Mouse (Mus musculus): ENCODE data around the gene Ubac2. TPM values are rescaled to one million over a fixed set of nuclear protein-coding genes. Genes with fewer than 3 reads are reported as not detected.
"Not testable (repeated sequence)": the region's sequence is repeated elsewhere in the genome, so short reads cannot be mapped to it uniquely, and the experiment has no call there.

Gene Ubac2
- polyA plus RNA-seq, 1 experiment from 2014 or later = 69.4 TPM

GRCm38 (mm10) chr14:121873646-121874045 is 4.8 kb upstream of the Ubac2 start:
- H3K27me3 ChIP-seq (ENCODE audit: insufficient read depth, poor library complexity, severe bottlenecking) = 0 out of 2 replicates have a peak, but pooled peaks cover 4% of the 10 kb centered on the region
- no peak for DNase-seq (ENCODE audit: low spot score)
- WGBS = 92% methylated on average over 4 of the region's 4 CpGs
- H3K4me3 ChIP-seq = no peak overlapping the region
- no peaks in the 10 kb centered on the region for H3K9me3 ChIP-seq
- H3K27ac ChIP-seq = no peak overlapping the region
- H3K36me3 ChIP-seq = no peaks in the 10 kb centered on the region
- peaks cover 5% of the 10 kb centered on the region for H3K4me1 ChIP-seq (replicated peaks)

GRCm38 (mm10) chr14:121876190-121876589 is 2.2 kb upstream of the Ubac2 start:
- not testable (repeated sequence) for H3K4me3 ChIP-seq; H3K9me3 ChIP-seq; H3K27ac ChIP-seq; H3K36me3 ChIP-seq; DNase-seq (ENCODE audit: low spot score); H3K27me3 ChIP-seq (ENCODE audit: insufficient read depth, poor library complexity, severe bottlenecking)
- H3K4me1 ChIP-seq (replicated peaks) = peaks cover 28% of the 10 kb centered on the region
- 69% methylated on average over 2 of the region's 2 CpGs for WGBS

GRCm38 (mm10) chr14:121876860-121877259 is 1.6 kb upstream of the Ubac2 start:
- H3K4me1 ChIP-seq (replicated peaks) = peaks cover 29% of the 10 kb centered on the region
- H3K27ac ChIP-seq = no peak overlapping the region
- WGBS = 92% methylated on average over 2 of the region's 2 CpGs
- H3K4me3 ChIP-seq = no peak overlapping the region
- 0 out of 2 replicates have a peak, but pooled peaks cover 4% of the 10 kb centered on the region for H3K27me3 ChIP-seq (ENCODE audit: insufficient read depth, poor library complexity, severe bottlenecking)
- H3K36me3 ChIP-seq = no peaks in the 10 kb centered on the region; the same call in 1 of the 2 replicates
- no peaks in the 10 kb centered on the region for H3K9me3 ChIP-seq
- DNase-seq (ENCODE audit: low spot score) = no peak

GRCm38 (mm10) chr14:121877640-121878039 is 780 bp upstream of the Ubac2 start:
- Histone ChIP-seq H3K36me3 (peaks cover 4% of the 10 kb centered on the region; the same call in 1 of the 2 replicates), H3K9me3 (no peaks in the 10 kb centered on the region), H3K4me1 (replicated peaks) (peaks cover 29% of the 10 kb centered on the region), H3K27ac (peak overlapping the region; percentile 95), H3K27me3 (ENCODE audit: insufficient read depth, poor library complexity, severe bottlenecking) (0 out of 2 replicates have a peak, but pooled peaks cover 4% of the 10 kb centered on the region), H3K4me3 (peak overlapping the region; percentile 96)
- DNase-seq (ENCODE audit: low spot score) = no peak
- 36% methylated on average over 8 of the region's 8 CpGs for WGBS

GRCm38 (mm10) chr14:121878859-121879206 is 413 bp downstream of the Ubac2 start:
- H3K4me1 ChIP-seq (replicated peaks) = peaks cover 29% of the 10 kb centered on the region
- DNase-seq (ENCODE audit: low spot score) = no peak
- under 1% methylated on average over 27 of the region's 27 CpGs for WGBS
- peaks cover 4% of the 10 kb centered on the region; the same call in 1 of the 2 replicates for H3K36me3 ChIP-seq
- peak overlapping the region; percentile 95 for H3K27ac ChIP-seq
- H3K27me3 ChIP-seq (ENCODE audit: insufficient read depth, poor library complexity, severe bottlenecking) = no peaks in the 10 kb centered on the region
- peak overlapping the region; percentile 96 for H3K4me3 ChIP-seq
- H3K9me3 ChIP-seq = no peaks in the 10 kb centered on the region

- Histone ChIP-seq H3K27ac (peak overlapping the region; percentile 95), H3K36me3 (peaks cover 4% of the 10 kb centered on the region; the same call in 1 of the 2 replicates), H3K9me3 (no peaks in the 10 kb centered on the region), H3K27me3 (ENCODE audit: insufficient read depth, poor library complexity, severe bottlenecking) (no peaks in the 10 kb centered on the region), H3K4me1 (replicated peaks) (peaks cover 29% of the 10 kb centered on the region), H3K4me3 (peak overlapping the region; percentile 96)
- peak; percentile 4 for DNase-seq (ENCODE audit: low spot score)
- 25% methylated on average over 16 of the region's 16 CpGs for WGBS
Observed at GRCm38 (mm10) chr14:121879266-121879840, 933 bp downstream of the Ubac2 start.

- peaks cover 29% of the 10 kb centered on the region for H3K4me1 ChIP-seq (replicated peaks)
Observed at GRCm38 (mm10) chr14:121881211-121881610, 2.8 kb downstream of the Ubac2 start.

GRCm38 (mm10) chr14:121884150-121884797 is 5.9 kb downstream of the Ubac2 start:
- H3K9me3 ChIP-seq = no peaks in the 10 kb centered on the region
- H3K27ac ChIP-seq = no peak overlapping the region
- no peaks in the 10 kb centered on the region for H3K27me3 ChIP-seq (ENCODE audit: insufficient read depth, poor library complexity, severe bottlenecking)
- WGBS = 85% methylated on average over 6 of the region's 6 CpGs
- peaks cover 27% of the 10 kb centered on the region for H3K36me3 ChIP-seq
- peaks cover 18% of the 10 kb centered on the region for H3K4me1 ChIP-seq (replicated peaks)
- H3K4me3 ChIP-seq = no peak overlapping the region
- DNase-seq (ENCODE audit: low spot score) = no peak

More at GRCm38 (mm10) chr14:121881211-121881610, 2.8 kb downstream of the Ubac2 start:
- no peaks in the 10 kb centered on the region for H3K9me3 ChIP-seq
- WGBS = 93% methylated on average over 7 of the region's 7 CpGs
- no peak overlapping the region for H3K4me3 ChIP-seq
- H3K27me3 ChIP-seq (ENCODE audit: insufficient read depth, poor library complexity, severe bottlenecking) = no peaks in the 10 kb centered on the region
- DNase-seq (ENCODE audit: low spot score) = no peak
- H3K27ac ChIP-seq = no peak overlapping the region
- H3K36me3 ChIP-seq = peaks cover 19% of the 10 kb centered on the region

- Histone ChIP-seq H3K4me1 (replicated peaks) (no peaks in the 10 kb centered on the region; the same call in 1 of the 2 replicates), H3K4me3 (no peak overlapping the region), H3K27ac (no peak overlapping the region), H3K9me3 (no peaks in the 10 kb centered on the region), H3K36me3 (peaks cover 9% of the 10 kb centered on the region), H3K27me3 (ENCODE audit: insufficient read depth, poor library complexity, severe bottlenecking) (no peaks in the 10 kb centered on the region)
- WGBS = 90% methylated on average over 6 of the region's 6 CpGs
- no peak for DNase-seq (ENCODE audit: low spot score)
Observed at GRCm38 (mm10) chr14:121893747-121894146, 15.3 kb downstream of the Ubac2 start.

GRCm38 (mm10) chr14:121894511-121895135 is 16.2 kb downstream of the Ubac2 start:
- 65% methylated on average over 5 of the region's 5 CpGs for WGBS
- H3K36me3 ChIP-seq = peaks cover 7% of the 10 kb centered on the region
- no peak overlapping the region for H3K4me3 ChIP-seq
- H3K4me1 ChIP-seq (replicated peaks) = no peaks in the 10 kb centered on the region; the same call in 1 of the 2 replicates
- DNase-seq (ENCODE audit: low spot score) = no peak
- no peaks in the 10 kb centered on the region for H3K27me3 ChIP-seq (ENCODE audit: insufficient read depth, poor library complexity, severe bottlenecking)
- H3K9me3 ChIP-seq = no peaks in the 10 kb centered on the region
- H3K27ac ChIP-seq = no peak overlapping the region

GRCm38 (mm10) chr14:121895316-121895715 is 16.9 kb downstream of the Ubac2 start:
- Histone ChIP-seq H3K4me1 (replicated peaks) (no peaks in the 10 kb centered on the region; the same call in 1 of the 2 replicates), H3K9me3 (no peaks in the 10 kb centered on the region), H3K36me3 (peaks cover 6% of the 10 kb centered on the region), H3K27me3 (ENCODE audit: insufficient read depth, poor library complexity, severe bottlenecking) (no peaks in the 10 kb centered on the region), H3K4me3 (no peak overlapping the region), H3K27ac (no peak overlapping the region)
- DNase-seq (ENCODE audit: low spot score) = no peak
- WGBS = 93% methylated on average over 4 of the region's 4 CpGs

GRCm38 (mm10) chr14:121896126-121897090 is 18.0 kb downstream of the Ubac2 start:
- Histone ChIP-seq H3K27ac (no peak overlapping the region), H3K36me3 (0 out of 2 replicates have a peak, but pooled peaks cover 1% of the 10 kb centered on the region), H3K27me3 (ENCODE audit: insufficient read depth, poor library complexity, severe bottlenecking) (no peaks in the 10 kb centered on the region), H3K4me3 (no peak overlapping the region), H3K9me3 (no peaks in the 10 kb centered on the region), H3K4me1 (replicated peaks) (no peaks in the 10 kb centered on the region; the same call in 1 of the 2 replicates)
- no peak for DNase-seq (ENCODE audit: low spot score)
- 80% methylated on average over 6 of the region's 6 CpGs for WGBS

Data from hindbrain, embryonic 10.5 days (tissue).